Mouse (Mus musculus): ENCODE results near the gene Myo16.

Myo16 gene

DNA sequence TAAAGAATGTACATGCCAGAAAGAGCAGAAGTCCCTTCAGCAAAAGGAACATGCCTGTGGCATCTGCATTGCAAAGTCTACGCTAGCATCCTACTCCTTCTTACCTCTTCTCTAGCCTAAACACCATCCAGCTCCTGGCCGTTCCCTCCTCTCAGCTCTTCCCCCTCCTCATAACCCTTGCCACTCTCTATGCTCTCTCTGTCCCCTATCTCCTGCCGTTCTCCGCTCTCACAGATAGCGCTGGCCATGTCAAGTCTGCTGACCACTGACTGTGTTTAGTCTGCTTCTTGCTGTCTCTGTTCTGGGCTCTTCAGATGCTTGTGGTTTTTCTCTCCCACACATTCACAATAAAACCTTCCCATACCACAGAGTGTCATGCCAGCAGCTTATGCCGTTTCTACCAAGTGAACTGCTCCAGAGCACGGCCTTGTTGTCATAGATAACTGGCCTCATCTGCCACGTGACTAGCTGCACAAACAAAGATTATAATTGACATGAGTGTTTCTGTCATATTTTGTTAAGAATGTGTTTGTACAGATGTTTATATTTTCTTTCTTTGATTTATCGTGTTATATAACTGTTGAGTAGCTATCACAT is 501.3 kb downstream of the Myo16 start:
- DNase-seq (ENCODE audit: low read depth in 2 of 2, low spot score in 2 of 2), result no peak

DNA sequence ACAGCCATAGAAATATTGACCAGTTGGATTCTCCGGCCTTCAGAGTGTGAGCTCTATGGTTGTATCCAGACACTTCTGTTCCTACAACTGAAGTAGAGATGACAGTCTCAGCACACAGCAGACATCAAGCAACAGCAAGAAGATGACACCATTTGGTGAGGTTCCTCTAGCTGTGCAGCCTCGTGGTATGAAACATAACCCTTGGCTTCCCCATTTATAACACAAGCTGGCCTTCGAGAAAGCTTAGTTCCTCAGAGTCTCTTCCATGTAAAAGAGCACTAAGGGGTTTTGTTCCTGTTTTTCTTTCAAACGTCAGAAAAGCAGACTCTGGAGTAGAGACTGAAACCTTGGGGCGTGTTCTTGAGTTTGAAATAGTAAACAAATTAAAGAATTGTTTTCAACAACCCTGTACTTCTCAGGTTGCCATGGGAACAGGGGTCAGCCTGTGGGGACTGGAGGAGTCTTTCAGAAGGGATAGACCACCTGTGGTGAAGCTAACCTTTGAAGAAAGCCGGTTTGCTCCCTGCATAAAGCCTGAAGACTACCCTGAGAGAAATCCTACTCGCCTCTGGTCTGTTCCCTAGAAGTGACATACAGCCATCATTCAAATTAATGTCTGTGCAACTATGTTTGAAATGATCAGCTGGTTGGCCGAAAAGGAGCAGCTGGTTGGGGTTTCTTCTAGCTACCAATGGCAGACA is 510.2 kb downstream of the Myo16 start:
- DNase-seq (ENCODE audit: low read depth in 2 of 2, low spot score in 2 of 2), result no peak

DNA sequence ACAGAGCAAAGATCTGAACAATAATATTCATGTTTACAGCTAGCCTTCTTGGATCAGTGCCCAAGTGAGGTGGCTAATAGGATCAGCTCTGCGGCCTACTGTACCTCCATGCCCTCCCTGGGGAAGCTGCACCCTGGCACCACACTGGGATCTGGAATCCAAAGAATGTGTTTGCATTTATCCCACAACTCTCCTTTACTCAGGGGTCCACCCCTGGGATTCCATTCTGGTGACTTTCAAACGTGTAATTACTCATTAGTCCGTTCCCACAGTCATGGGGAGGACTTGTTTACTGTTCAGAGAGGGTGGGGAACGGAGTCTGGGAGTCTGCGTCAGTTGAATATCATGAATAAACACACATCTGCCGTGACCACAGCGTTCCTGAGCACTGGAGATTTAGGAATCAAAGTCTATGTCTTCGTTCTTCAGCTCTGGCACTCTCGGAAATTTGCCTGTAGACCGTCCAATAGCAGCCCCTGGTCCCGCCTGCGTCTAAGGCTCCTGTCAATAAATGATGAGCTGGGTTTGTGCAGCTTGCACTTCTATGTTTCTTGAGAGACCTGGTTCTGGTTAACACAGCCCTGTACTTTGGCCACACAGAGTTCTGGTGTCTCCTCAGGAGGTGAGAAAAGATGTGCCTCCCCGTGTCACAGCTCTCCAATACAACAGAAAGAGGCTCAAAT is 511.3 kb downstream of the Myo16 start:
- no peak for DNase-seq (ENCODE audit: low read depth in 2 of 2, low spot score in 2 of 2)

DNA sequence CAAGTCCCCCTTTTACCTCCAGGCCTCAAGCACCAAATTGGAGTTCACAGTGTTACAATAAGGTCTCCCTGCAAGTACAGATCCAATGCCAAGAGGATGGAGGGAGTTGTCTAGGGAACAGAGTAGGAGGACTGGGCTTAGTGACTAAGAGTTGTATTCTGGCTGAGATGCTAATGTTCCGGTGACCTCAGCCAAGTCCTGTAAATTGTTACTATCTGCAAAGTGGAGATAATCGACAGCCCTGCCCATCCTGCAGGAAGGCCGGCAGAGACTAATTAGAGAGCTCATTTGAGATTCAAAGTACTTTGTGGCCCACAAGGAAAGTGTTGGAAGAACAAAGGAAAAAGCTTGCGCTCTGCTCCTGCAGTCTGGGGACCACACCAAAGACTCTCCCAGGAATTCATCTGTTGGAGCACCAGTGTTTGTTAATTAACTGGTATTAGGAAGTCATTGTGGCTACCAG is 512.1 kb downstream of the Myo16 start:
- DNase-seq (ENCODE audit: low read depth in 2 of 2, low spot score in 2 of 2), result no peak

DNA sequence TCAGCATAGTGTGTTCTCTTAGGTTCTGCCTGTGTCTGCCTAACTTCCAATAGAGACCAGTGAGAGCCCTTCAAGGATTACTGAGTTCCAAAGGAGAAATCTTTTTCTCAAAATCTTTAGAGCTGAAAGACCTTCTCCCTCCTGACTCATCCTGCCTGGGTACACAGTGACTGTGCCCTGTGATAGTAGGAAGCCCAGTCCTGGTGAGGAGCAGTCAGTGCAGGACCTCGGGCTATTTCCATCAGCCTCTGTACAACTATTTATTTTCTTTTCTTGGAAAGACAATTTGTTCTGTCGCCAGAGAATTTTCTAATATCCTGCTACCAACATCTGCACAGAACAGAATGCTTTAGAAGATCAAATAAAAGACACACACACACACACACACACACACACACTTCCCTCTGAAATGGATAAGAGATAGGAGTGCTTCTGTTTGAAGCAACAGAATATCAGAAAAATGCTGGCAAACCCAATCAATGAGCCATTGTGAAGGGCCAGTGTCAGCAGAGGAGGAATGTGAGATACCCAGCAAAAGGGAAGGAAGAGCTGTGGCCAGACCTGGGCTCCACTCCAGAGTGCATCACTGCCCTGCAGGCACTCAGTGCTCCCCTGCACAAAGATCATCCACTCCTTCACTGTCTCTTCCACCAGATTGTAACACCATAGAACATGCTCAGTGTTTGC is 518.3 kb downstream of the Myo16 start:
- DNase-seq (ENCODE audit: low read depth in 2 of 2, low spot score in 2 of 2), result no peak

- DNase-seq (ENCODE audit: low read depth in 2 of 2, low spot score in 2 of 2), result no peak
Measured at GRCm38 (mm10) chr8:10677840-10678410, 524.2 kb downstream of the Myo16 start.

GRCm38 (mm10) chr8:10681926-10682325 is 528.2 kb downstream of the Myo16 start:
- no peak for DNase-seq (ENCODE audit: low read depth in 2 of 2, low spot score in 2 of 2)

GRCm38 (mm10) chr8:10683088-10683487 is 529.4 kb downstream of the Myo16 start:
- DNase-seq (ENCODE audit: low read depth in 2 of 2, low spot score in 2 of 2), result no peak

Measured in CD8-positive naive resting alpha-beta T cell, adult 2 months (primary cell).